Mouse (Mus musculus) heart, adult 18-20 months (tissue): ENCODE data around the gene Zmym6. TPM values are rescaled to one million over a fixed set of nuclear protein-coding genes. Genes with fewer than 3 reads are reported as not detected.

Experiments
- DNase-seq, 2 experiments: peaks; one replicate each; pipeline ENCODE4 v3.0.0; 2021 to 2022; ENCODE audit warnings: mixed read lengths in 1 of 2
- total RNA-seq, 2 experiments: library from RNA; stranded (reverse); gene quantifications; 2 replicates each; pipeline ENCODE4 v1.2.3; 2021

The Zmym6 gene
- total RNA-seq, 2 experiments from 2014 or later, result 9.5 to 12.7 TPM

GRCm38 (mm10) chr4:127124331-127124730, 47.1 kb downstream of the Zmym6 start:
- no peak for DNase-seq

- peak; percentile 87 to 89 for DNase-seq
Measured at GRCm38 (mm10) chr4:127125834-127126463, 48.8 kb downstream of the Zmym6 start.

DNA sequence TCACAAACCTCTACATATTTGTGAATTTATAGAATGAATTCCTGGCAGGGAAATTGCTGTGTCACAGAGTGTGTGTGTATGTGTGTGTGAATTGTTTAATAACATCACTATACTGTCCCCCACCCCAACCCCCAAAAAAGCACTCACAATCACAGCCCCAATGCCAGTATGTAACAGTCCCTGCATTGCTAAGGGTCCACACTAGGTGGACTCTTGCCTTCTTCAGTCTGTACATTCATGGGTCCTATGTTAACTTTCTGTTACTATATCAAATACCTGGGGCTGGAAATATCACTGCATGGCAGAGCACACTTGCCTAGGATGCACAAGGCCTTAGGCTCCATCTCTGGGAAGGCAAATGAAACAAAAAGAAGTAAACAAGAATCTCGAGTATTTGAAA, 57.5 kb downstream of the Zmym6 start:
- DNase-seq, result no peak

GRCm38 (mm10) chr4:127137591-127137990, 60.4 kb downstream of the Zmym6 start:
- no peak for DNase-seq

GRCm38 (mm10) chr4:127138486-127138885, 61.3 kb downstream of the Zmym6 start:
- no peak for DNase-seq

DNA sequence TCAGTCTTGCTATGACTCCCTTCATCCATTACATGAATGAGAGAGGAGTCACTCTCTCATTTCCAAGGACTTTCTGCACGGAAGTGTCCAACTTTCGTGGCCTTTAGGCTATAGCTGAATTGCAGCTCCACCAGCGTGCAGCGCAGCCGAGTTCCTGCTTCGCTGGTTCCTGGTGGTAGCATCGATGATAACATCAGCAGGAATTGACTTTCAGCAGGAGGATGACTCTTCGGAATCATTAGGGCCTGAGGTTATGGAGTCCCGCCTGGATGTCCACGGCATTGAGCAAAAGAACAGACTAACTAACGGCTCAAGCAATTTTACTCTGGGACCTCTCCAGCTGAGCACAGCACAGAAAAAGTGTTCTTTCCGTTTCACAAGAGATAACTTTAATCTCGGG, 72.8 kb downstream of the Zmym6 start:
- DNase-seq, result no peak

DNA sequence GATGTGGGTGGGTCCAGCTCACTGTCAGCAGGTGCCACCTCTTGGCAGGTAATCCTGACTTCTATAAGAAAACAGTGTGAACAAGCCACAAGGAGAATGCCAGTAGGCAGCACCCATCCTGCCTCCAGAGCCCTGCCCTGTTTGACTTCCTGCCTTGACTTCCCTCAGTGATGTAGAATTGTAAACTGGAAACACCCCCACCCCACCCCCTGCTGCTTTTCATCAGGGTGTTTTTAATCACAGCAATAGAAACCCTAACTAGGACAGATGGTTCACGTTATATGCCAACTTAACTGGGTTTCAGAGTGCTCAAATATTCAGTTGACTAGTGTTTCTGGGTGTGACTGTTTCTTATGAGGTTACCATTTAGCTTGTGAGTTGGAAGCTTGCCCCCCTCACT, 76.2 kb downstream of the Zmym6 start:
- no peak for DNase-seq

DNA sequence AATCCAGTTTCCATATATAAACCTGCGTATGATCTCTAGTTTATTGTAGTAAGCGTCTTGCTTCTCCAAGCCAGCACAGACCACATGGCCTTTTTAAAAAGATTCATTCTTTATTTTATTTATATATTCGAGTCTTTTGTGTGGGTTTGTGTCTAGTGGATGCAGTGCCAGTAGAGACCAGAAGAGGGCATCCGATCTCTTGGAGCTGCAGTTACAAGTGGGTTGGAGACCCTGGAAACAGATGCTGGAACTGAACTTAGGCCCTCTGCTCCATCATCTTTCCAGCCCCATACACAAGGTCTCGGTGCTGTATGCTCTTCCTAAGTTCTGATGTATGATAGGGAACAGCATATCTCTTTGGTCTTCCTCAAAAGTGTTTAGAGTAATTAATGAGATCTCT, 78.6 kb downstream of the Zmym6 start:
- no peak for DNase-seq

GRCm38 (mm10) chr4:127157746-127158145, 80.6 kb downstream of the Zmym6 start:
- DNase-seq, result no peak

GRCm38 (mm10) chr4:127163926-127164325, 86.7 kb downstream of the Zmym6 start:
- no peak for DNase-seq

GRCm38 (mm10) chr4:127167096-127167495, 89.9 kb downstream of the Zmym6 start:
- DNase-seq, result no peak

GRCm38 (mm10) chr4:127167731-127168130, 90.5 kb downstream of the Zmym6 start:
- DNase-seq, result no peak

DNA sequence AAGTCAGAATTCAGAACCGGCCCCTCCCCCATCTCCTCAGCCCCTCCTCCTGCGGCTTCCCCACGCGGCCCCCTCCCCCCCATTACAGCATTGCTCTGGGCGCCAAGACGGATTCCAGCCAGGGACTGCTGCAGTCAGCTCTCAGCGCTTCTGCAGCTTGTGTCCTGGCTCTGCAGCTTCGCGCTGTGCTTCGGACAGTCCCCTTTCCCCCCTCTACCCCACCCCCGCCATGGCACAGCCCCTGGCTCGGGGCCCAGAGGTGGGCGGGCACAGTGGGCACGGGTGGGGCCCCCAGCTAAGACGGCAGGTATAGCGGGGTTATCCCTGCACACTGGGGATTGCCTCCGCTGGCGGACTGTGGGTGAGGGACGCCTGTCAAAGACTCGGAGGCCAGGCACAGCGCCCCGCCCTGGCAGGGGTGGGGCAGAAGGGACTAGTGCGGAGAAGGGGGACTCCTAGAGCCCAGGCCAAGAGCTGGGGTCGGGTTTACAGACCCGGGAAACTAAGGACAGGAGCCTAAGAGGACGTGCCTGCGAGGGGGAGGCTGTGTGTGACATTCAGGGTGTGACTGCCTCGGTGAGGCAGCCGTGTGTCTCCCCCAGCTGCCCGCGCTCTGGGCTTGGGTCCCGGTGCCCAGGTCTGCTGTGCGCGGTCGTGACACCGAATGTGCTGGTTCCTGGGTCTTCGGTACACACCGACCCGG, 91.2 kb downstream of the Zmym6 start:
- peak; percentile 3 to 29 for DNase-seq

- peak; percentile 18 to 24 for DNase-seq
Measured at GRCm38 (mm10) chr4:127168914-127169345, 91.7 kb downstream of the Zmym6 start, which contains the start of gene Dlgap3. Gene Dlgap3 (plus strand): TSS chr4:127169204.

GRCm38 (mm10) chr4:127169346-127170221, 92.4 kb downstream of the Zmym6 start:
- peak; percentile 1 to 3 for DNase-seq

DNA sequence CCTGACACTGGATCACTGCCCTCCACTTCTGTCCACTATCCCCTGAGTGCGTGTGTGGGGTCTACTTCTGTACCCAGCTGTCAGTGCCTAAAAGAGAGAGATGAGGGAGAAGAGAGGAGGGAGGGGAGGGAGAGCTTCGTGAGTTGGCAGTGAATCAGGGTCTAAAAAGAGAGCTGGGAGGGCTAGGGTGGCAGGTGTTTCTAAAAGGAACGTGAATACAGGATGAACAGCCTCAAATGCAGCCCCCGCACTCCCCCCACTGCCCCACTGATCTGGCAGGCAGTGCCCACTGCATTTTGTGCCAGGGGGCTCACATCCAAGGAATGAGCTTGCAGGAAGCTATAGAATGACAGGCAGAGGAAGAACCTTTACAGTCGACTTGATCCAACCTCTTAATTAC, 93.7 kb downstream of the Zmym6 start:
- no peak for DNase-seq

DNA sequence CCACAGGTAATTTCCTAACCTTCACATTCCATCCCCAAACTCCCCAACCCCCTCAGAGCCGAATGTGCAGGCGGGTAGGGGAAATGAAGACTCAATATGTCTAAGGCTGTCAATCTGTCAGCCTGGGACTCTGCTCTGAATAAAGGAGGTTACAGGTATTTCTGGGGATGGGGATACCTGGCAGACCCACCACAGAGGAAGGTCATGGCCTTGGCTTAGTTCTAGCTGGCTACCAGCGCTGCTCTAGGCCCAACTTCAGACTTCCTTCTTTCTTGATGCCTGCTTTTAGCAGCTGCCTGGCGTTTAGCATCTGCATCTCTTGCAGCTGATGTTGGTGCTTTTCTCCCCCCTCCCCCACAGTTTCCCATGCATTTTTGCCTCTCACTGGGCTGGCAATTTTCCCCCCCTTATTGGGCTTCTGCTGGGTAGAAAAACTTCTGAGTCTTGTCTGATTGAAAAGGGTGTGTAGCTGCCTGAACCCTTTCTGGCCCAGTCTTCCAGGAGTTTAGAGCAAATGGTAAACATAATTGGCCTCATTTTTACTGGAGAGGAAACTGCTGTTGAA, 94.2 kb downstream of the Zmym6 start:
- DNase-seq, result no peak

- no peak for DNase-seq
Measured at GRCm38 (mm10) chr4:127172119-127172518, 94.9 kb downstream of the Zmym6 start.

GRCm38 (mm10) chr4:127172614-127173013, 95.4 kb downstream of the Zmym6 start:
- no peak for DNase-seq

DNA sequence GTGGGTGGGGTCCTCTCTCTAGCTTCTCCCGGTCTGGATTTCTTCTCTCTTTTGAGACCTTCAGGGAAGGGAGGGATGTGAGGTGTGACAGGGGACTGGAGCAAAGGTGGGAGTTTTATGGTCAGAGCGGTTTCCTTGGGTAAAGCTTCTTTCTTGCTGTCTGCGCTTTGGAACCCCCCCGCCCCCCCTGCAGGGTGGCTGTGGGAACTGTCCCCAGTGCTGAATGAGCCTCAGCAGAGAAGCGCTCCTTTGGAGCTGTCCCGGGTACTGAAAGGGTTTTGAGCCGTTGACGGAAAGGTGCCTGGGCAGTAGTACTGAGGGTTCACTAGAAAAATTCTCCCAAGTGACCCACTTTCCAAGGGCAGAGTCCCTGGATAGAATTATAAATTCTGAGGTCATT, 96.3 kb downstream of the Zmym6 start:
- DNase-seq, result peak; percentile 38 to 73
